Mouse (Mus musculus) 416B (cell line): ENCODE measurements around the gene Usp39.

Experiments used
- DNase-seq: peaks from one replicate; pipeline ENCODE4 v3.0.0; 2011; ENCODE audit warnings: low read depth

The Usp39 gene

DNA sequence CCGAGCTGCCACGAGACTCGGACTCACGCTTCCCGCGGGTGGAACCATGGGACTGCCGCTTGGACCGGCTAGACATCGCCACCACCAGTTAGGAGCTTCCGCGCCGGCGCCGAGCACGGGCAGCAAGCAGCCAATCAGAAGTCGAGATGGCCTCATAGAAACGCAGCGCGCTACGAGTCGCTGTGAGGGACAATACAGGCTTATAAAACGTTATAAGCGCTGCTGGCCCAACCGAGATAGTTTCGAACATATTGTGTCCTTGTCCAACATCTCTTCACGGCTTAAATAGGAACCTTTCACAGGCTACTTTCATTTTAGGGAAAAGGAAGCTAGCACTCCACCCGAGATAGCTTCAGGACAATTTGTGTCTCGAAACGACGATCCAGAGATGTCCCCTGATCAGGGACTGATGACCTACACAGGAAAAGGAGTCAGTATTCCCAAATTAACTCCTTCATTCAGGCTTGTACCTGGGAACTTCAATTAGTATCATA lies at the start of gene Usp39:
Usp39 (minus strand) TSS at position 111 of the 494 bp plus-strand sequence.
- peak; percentile 97 for DNase-seq

DNA sequence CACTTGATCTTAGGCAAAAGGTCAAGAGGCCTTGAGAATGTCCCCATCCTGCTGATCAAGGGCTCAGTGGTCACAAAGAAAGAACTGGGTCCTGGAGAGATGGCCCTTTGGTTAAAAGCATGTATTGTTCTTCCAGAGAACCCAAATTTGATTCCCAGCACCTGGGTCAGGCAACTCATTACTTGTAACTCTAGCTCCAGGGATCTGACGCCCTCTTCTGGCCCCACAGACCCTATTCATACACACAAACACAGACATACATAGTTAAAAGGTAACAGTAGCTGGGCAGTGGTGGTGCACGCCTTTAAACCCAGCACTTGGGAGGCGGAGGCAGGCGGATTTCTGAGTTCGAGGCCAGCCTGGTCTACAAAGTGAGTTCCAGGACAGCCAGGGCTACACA lies 47.4 kb upstream of the Usp39 start:
- DNase-seq: no peak

DNA sequence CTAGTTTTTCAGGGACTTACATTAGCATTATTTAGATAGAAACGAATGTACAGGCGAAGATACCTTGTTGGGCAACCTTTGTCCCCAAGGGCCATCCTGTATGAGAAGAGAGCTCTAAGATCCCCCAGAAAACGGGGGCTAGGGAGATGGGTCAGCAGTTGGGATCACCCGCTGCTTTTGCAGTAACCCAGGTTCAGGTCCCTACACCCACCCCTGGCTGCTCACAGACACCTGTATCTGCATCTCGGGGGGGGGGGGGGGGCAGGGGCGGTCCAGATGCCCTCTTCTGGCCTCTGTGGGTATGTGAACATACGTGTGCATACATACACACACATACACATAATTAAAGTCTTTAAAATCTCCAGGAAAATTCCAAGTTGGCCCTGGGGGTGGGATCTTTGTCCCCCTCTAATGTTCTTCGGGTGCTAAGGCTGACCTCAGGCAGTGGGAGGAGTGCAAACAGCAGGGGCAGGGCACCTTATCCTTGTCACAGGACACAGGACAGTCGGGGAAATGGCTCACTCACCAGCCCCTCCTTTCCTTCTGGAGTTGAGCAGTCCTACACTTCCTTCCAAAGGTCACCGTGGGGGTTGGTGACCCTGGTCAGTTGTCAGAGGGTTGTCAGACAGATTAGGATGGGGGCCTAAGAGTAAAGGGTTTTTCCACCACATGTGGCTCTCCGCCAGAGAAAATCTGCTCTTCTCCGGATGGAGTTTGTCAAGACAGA lies 46.0 kb upstream of the Usp39 start:
- peak; percentile 89 for DNase-seq

DNA sequence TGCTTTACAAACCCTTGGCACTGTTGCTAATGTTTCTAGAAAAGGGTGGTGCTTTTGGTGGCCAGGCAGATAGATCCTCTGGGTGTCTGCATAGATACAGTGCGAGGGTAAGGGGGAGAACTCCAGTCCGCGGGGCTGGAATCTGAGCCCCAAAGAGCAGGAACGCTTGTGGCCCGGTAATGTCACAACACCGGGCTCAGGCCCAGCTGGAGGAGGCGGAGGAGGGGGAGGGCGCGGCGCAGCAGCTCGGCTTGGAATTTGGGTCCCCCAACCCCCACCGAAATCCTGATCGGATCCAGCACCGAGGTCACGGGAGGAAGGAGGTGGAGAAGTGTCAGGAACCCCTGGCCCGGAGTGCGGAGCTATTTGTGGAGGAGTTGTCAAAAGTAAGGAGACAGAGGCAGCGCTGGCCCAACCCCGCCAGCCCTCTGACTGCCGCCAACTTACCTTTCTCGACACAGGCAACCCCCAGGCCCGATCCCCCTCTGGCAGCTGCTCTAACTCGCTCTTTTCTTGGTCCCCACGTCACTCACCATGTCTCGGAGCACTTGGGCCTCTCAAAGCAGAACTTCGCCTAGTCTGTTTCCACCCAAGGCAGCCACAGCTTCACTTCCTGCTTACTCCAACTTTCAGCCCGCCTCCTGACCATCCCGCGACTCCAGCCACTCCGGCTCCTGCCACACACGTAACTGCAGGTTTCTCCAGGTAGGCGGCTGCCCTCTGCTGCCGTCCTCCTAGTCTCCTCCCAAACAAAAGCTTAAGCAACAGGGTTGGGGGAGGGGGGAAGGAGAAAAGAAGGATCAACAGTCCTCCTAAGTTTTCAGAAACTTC lies 45.2 kb upstream of the Usp39 start, which contains the start of gene Vamp8:
Vamp8 (minus strand) TSS at position 763 of the 831 bp plus-strand sequence.
- DNase-seq: peak; percentile 87

GRCm38 (mm10) chr6:72389471-72389940 lies 44.5 kb upstream of the Usp39 start:
- DNase-seq: peak; percentile 99

DNA sequence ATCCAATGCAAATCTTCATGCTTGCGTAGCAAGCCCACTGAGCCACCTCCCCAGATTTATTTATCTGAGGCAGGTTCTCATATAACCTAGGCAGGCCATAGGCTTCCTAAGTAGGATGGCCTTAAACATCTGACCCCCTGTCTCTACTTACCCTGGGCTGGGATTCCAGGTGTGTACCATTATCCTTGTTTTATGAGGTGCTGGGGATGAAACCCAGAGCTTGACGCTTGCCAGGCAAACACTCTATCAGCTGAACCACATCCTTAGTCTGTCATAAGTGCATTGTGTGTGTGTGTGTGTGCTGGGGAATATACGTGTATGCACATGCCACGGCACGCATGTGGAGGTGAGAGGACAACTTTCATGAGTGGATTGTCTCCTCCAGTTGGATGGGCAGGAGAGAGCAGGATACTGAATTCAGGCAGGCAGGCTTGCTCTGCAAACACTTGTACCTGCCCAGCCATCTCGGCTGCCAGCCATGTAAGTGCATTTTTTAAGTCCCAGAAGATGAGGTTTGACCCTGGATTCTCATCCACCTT lies 43.9 kb upstream of the Usp39 start:
- no peak for DNase-seq

GRCm38 (mm10) chr6:72388266-72388665 lies 43.3 kb upstream of the Usp39 start:
- no peak for DNase-seq

GRCm38 (mm10) chr6:72387816-72388215 lies 42.8 kb upstream of the Usp39 start:
- no peak for DNase-seq

DNA sequence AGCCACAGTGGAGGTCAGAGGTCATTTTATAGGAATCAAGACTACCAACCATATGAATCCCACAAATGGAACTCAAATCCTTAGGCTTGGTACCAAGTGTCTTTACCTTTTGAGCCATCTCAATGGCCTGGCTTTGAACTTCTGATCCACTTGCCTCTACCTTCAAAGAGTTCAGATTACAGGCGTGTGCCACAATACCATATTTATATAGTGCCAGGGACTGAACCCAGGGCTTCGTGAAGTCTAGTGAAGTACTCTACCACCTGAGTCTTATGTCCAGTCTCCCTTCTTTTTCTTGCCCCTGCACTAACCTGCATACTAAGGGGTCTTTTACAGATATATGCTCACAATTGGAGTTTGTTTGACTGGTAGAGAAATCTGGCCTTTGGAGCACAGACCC lies 41.6 kb upstream of the Usp39 start:
- no peak for DNase-seq

DNA sequence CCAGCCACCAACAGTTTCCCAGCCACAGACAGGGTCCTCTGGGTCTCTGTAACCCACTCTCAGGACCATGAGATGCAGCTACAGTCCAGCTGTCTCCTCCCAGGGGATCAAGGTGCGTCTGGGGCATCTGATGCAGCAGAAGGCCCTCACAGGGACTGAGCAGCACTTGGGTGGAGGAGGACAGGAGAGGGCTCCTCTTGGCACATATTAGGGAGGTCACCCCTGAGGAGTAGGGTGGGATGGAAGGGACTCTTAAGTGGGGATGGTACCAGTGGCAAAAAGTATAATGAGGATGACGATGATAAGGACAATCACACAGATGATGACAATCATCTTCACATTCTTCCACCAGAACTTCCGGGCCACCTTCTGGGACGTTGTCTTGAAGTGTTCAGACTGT lies 40.3 kb upstream of the Usp39 start:
- DNase-seq: no peak

DNA sequence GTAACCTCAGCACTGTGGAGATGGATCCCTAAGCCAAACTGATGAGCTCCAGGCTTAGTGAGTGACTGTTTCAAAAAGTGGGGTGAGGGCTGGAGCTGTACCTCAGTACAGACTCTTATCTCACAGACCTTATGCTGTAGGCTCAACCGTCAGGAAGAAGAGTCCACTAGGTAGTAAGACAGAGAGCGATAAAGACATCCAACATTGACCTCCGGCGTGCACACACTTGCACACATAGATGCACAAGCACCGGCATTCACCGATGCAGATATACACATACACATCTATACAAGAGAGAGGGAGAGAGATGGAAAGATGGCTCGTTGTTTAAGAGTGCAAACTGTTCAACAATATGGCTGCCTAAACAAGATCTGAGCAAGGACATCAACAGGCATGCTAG lies 39.0 kb upstream of the Usp39 start:
- DNase-seq: peak; percentile 48

DNA sequence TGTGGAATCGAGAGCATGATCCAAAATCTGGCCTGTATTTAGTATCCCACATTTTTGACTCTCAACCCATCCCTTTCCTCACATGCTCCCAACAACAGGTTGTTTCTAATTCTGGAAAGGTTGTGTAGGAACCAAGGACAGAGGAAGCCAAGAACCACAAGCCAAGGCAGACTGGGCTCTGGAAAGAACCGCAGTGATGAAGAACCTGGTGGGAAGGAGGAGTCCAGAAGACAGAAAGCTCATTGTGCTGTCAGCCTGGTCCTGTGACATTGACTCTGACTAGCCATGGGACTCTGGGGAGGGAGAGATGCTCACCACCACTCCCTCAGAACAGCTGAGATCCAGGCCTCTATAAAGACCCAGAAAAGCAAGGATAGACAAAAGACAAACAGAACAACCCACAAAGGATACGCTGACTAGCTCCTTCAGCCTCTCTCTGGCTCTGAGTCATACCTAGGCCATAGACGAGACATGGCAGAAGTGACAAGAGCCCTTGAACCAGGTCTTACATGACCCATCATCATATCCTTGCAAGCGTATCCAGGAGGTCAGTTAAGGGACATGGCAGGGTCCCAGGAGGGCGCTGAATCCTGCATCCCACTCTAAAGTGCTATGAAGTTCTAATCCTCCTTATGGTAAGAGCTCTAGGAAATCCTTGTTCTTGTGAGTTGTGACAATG lies 38.3 kb upstream of the Usp39 start:
- DNase-seq: peak; percentile 83

- no peak for DNase-seq
These were observed 37.5 kb upstream of the Usp39 start for GRCm38 (mm10) chr6:72382494-72382893.

DNA sequence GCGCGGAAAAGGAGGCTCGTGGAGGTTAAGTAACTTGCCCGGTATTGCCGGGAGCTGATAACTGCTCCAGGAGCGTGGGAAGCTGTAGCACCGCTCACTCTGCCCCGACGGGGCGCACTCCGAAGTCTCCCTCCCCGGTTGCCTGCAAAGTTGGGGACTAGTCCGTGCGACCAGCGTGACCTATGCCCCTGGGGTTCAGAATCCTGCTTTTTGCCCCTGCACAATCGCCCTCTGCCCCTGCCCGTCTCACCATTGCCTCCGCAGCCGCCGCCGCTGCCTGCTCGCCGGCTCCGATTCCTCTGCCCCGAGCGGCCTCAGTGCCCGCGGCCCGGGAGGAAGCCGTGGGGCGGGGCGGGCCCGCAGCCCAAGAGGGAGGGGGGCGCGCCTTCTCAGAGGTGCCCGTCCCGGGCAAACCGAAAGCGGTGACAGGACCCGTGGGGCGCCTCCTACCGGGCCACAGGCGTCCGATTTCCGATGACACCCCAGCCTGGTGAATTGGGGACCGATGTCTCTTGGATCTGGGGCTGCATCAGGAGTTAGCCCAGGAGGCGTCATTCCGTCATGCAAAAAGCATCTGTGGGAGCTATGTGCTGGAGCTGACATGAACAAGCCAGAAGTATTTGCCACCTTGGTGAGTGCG lies 35.3 kb upstream of the Usp39 start, which contains the start of gene Vamp5:
Vamp5 (minus strand) TSS at position 338 of the 640 bp plus-strand sequence.
- DNase-seq: peak; percentile 78

- DNase-seq: peak; percentile 75
These were observed 34.6 kb upstream of the Usp39 start for GRCm38 (mm10) chr6:72379377-72380130.

GRCm38 (mm10) chr6:72378510-72379234 lies 33.7 kb upstream of the Usp39 start:
- no peak for DNase-seq

GRCm38 (mm10) chr6:72374820-72375563 lies 30.0 kb upstream of the Usp39 start:
- peak; percentile 89 for DNase-seq

- no peak for DNase-seq
These were observed 29.2 kb upstream of the Usp39 start for GRCm38 (mm10) chr6:72374206-72374605.

DNA sequence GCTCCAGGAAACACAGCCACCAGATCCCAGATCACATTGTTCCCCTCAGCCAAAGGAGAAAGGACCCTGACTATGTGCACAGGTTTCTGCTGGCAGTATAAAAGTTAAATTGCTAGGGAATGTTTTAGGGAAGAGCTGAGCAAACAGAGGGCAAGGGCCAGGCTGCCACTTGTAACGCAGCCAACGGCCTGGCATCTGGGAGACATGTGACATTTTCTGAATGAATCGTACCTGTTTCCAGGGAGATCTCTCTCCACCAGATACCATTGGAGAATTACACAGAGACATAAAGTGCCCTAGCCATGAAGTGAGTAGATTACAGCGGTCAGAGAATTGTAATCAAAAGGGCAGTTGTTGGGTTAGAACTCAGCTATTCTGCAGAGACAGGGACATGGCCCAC lies 28.2 kb upstream of the Usp39 start:
- no peak for DNase-seq
